Mouse (Mus musculus) limb, embryonic 14.5 days (tissue): ENCODE results near the gene Gtdc1. TPM values are rescaled to one million over a fixed set of nuclear protein-coding genes. Genes with fewer than 3 reads are reported as not detected.

Experiments
- ATAC-seq: fragments of 200-750 bp; cut with Nextera tagmentation; 2 replicates; pipeline ENCODE4 v1.8.0; 2017; ENCODE audit warnings: low read depth, moderate number of reproducible peaks, moderate TSS enrichment; ENCODE audit not compliant: low FRiP score
- DNase-seq: peaks from one replicate; pipeline ENCODE4 v3.0.0-alpha.2; 2015; ENCODE audit warnings: low spot score
- H3K27ac ChIP-seq: fragments of 300-500 bp; sonication (generic); replicated peaks from 2 replicates; pipeline ENCODE4 v1.5.1; 2014; ENCODE audit warnings: low read depth, mild to moderate bottlenecking, low read length, moderate library complexity, mixed read lengths
- H3K27me3 ChIP-seq: fragments of 300-500 bp; sonication (generic); 2 replicates; pipeline ENCODE4 v1.6.1; 2014; ENCODE audit warnings: low read length, mixed read lengths; ENCODE audit not compliant: control insufficient read depth, insufficient read depth
- H3K36me3 ChIP-seq: fragments of 300-500 bp; sonication (generic); 2 replicates; pipeline ENCODE4 v1.6.1; 2014; ENCODE audit warnings: mild to moderate bottlenecking, low read length, moderate library complexity, mixed read lengths; ENCODE audit not compliant: control insufficient read depth, insufficient read depth
- H3K4me1 ChIP-seq: fragments of 300-500 bp; sonication (generic); 2 replicates; pipeline ENCODE4 v1.6.1; 2014; ENCODE audit warnings: antibody characterized with exemption, low read length, mixed read lengths; ENCODE audit not compliant: control insufficient read depth, insufficient read depth
- H3K4me2 ChIP-seq: fragments of 300-500 bp; sonication (generic); replicated peaks from 2 replicates; pipeline ENCODE4 v1.6.1; 2014; ENCODE audit warnings: low read depth, mild to moderate bottlenecking, low read length, moderate library complexity; ENCODE audit not compliant: severe bottlenecking
- H3K4me3 ChIP-seq: fragments of 300-500 bp; sonication (generic); replicated peaks from 2 replicates; pipeline ENCODE4 v1.5.1; 2014; ENCODE audit warnings: low read length
- H3K9ac ChIP-seq: fragments of 300-500 bp; sonication (generic); 2 replicates; pipeline ENCODE4 v1.6.1; 2014; ENCODE audit warnings: mild to moderate bottlenecking, low read depth, low read length, moderate library complexity; ENCODE audit not compliant: severe bottlenecking
- H3K9me3 ChIP-seq: fragments of 300-500 bp; sonication (generic); 2 replicates; pipeline ENCODE4 v1.6.1; 2016; ENCODE audit warnings: low read length; ENCODE audit not compliant: control insufficient read depth
- POLR2A ChIP-seq: fragments of 200-500 bp; IDR thresholded peaks from 2 replicates; pipeline ENCODE4 v1.8.0; 2012; ENCODE audit warnings: inconsistent platforms, mild to moderate bottlenecking, moderate library complexity, borderline replicate concordance; ENCODE audit not compliant: insufficient read depth, insufficient read length; ENCODE audit errors: extremely low read depth
- WGBS: fragments of 180-500 bp; shearing (Covaris S2); extraction: QIAGEN DNeasy Blood & Tissue Kit; methylation state at CpG from one replicate; pipeline ENCODE4 v1.1.7; 2014; 5-methylcytosine and 5-hydroxymethylcytosine counted together
- polyA plus RNA-seq, 2 experiments: library from polyadenylated mRNA; depleted of rRNA in 1 of 2; stranded (reverse) in 1 of 2; unstranded in 1 of 2; fragments of >200 nt; fragmentation: Nextera tagmentation in 1 of 2; extraction: Ambion mirVana in 1 of 2; gene quantifications; 2 replicates each; pipeline versions ENCODE4 v1.2.1 to v1.2.3; 2012 to 2014

Gene Gtdc1
- polyA plus RNA-seq, 2 experiments: 14.3 to 22.9 TPM

DNA sequence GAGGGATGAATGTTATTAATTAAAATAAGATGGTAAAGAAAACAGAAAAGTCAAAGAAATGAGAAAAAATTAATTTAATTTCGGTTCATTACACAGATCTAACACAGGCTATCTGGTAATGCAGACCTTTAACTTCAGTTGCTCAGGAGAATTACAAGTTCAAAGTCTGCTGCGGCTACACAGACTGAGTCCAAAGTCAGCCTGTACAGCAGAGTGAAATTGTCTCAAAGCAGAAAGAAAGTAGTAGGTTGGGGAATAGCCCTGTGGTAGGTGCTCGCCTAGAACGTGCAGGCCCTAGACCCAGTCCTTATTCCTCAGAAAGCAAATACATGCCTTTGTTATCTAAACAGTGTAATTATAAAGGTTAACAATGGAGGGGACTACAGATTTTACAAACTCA lies 135.6 kb downstream of the Gtdc1 start:
- H3K4me1 ChIP-seq: no peaks in the 10 kb centered on the region
- ATAC-seq (no peak), DNase-seq (no peak)
- TF ChIP-seq POLR2A: no peak
- WGBS: 87% methylated on average over 4 of the region's 4 CpGs
- no peak overlapping the region for H3K4me3 ChIP-seq
- H3K4me2 ChIP-seq: no peak overlapping the region
- H3K9ac ChIP-seq: no peak overlapping the region
- no peak overlapping the region for H3K27ac ChIP-seq
- H3K9me3 ChIP-seq: no peaks in the 10 kb centered on the region
- no peaks in the 10 kb centered on the region for H3K27me3 ChIP-seq
- no peaks in the 10 kb centered on the region for H3K36me3 ChIP-seq

- TF ChIP-seq POLR2A: no peak
- 80% methylated on average over 5 of the region's 5 CpGs for WGBS
Observed at GRCm38 (mm10) chr2:44791134-44791533, 136.3 kb downstream of the Gtdc1 start.

DNA sequence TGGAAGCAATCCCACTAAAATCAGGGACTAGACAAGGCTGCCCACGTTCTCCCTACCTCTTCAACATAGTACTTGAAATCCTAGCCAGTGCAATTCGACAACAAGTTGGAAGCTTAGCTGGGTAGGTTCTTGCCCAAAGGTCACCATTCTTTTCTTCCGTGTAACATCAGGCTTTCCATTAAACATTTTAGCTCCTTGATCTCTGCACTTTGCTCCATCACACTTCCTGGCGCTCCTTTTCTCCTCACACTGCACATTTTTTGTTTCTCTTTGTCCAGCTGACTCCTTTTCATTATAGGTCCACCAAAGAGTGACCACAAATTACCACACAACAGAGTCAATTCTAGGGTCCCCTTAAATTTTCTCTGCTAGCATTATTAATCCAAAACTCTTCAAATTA lies 144.7 kb downstream of the Gtdc1 start:
- Histone ChIP-seq H3K9ac (no peak overlapping the region), H3K9me3 (no peaks in the 10 kb centered on the region), H3K27me3 (no peaks in the 10 kb centered on the region), H3K4me1 (no peaks in the 10 kb centered on the region), H3K36me3 (no peaks in the 10 kb centered on the region), H3K4me3 (no peak overlapping the region), H3K4me2 (no peak overlapping the region), H3K27ac (no peak overlapping the region)
- 91% methylated on average over 4 of the region's 4 CpGs for WGBS
- DNase-seq: no peak
- TF ChIP-seq POLR2A: no peak
- ATAC-seq: no peak

More at GRCm38 (mm10) chr2:44791134-44791533, 136.3 kb downstream of the Gtdc1 start:
- Histone ChIP-seq H3K4me1 (no peaks in the 10 kb centered on the region), H3K4me3 (no peak overlapping the region), H3K9me3 (no peaks in the 10 kb centered on the region), H3K9ac (no peak overlapping the region), H3K4me2 (no peak overlapping the region), H3K27ac (no peak overlapping the region), H3K36me3 (no peaks in the 10 kb centered on the region), H3K27me3 (no peaks in the 10 kb centered on the region)
- no peak for DNase-seq
- ATAC-seq: no peak

DNA sequence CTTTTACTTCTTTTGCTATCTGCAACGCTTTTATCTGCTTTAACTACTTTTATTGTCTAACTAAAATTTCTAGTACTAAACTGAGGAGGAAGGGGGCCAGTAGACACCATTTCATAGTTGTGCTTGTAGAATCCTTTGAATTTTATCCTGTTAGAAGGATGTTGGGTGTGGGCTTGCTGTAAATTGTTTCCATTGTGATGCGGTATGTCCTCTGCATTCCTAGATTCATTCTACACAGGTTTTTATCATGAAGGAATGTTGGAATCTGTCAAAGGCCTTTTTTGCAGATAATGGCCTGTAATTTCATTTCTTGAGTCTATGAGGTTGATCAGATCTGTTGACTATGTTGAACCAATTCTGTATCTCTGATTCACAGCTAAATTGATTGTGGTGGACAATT lies 146.5 kb downstream of the Gtdc1 start:
- DNase-seq (no peak), ATAC-seq (no peak)
- H3K9ac ChIP-seq: no peak overlapping the region
- 95% methylated on average over 2 of the region's 2 CpGs for WGBS
- H3K9me3 ChIP-seq: no peaks in the 10 kb centered on the region
- H3K36me3 ChIP-seq: no peaks in the 10 kb centered on the region
- no peak overlapping the region for H3K27ac ChIP-seq
- TF ChIP-seq POLR2A: no peak
- no peak overlapping the region for H3K4me3 ChIP-seq
- H3K4me1 ChIP-seq: no peaks in the 10 kb centered on the region
- H3K27me3 ChIP-seq: no peaks in the 10 kb centered on the region
- no peak overlapping the region for H3K4me2 ChIP-seq

DNA sequence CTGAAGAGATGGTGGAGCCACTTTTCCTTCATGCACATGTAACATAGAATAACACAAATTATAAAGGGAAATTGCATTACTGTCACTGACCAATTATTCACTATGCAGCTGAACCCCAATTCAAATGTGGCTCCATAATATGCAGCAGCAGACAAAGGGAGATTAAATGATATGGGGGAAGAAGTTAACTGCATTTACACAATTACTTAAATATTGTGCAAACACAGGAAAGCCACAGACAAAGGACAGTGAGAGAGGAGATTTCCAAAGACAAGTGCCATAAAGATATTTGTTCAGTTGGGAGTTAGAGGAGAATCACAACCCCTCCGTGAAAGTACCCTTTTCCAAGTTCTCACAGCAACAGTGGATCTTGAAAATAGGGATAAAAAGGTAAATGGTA lies 163.6 kb downstream of the Gtdc1 start:
- H3K27ac ChIP-seq: no peak overlapping the region
- 84% methylated on average over 1 of the region's 1 CpGs for WGBS

DNA sequence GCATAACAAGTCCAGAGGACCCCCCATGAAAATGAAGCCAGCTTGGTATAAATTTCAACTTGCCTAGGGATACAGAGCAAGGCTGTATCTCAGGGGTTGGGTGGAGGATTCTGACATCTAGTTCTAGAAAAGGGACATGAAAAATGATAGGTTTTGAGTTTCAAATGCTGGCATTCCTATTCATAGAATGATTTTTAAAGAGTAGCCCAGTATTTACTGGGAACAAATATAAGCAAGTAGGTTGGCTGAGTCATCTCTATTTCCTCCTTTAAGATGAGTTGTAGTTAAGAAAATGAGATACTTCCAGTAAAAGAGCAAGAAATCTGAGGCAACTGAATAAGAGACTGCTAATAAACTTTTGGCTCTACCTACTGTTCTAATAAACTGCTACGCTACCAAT lies 190.8 kb downstream of the Gtdc1 start:
- Histone ChIP-seq H3K27me3 (no peaks in the 10 kb centered on the region), H3K9me3 (no peaks in the 10 kb centered on the region), H3K36me3 (no peaks in the 10 kb centered on the region), H3K4me3 (no peak overlapping the region), H3K9ac (no peak overlapping the region), H3K4me2 (no peak overlapping the region), H3K4me1 (peaks cover 2% of the 10 kb centered on the region; the same call in 1 of the 2 replicates), H3K27ac (no peak overlapping the region)
- DNase-seq (no peak), ATAC-seq (no peak)
- 80% methylated on average over 1 of the region's 1 CpGs for WGBS
- no peak for TF ChIP-seq POLR2A

More for the DNA sequence above, 163.6 kb downstream of the Gtdc1 start:
- Histone ChIP-seq H3K4me2 (no peak overlapping the region), H3K9me3 (no peaks in the 10 kb centered on the region), H3K4me3 (no peak overlapping the region), H3K4me1 (no peaks in the 10 kb centered on the region), H3K36me3 (no peaks in the 10 kb centered on the region), H3K27me3 (no peaks in the 10 kb centered on the region), H3K9ac (no peak overlapping the region)
- no peak for DNase-seq
- no peak for TF ChIP-seq POLR2A
- no peak for ATAC-seq
